Mouse (Mus musculus) lung, embryonic 14.5 days (tissue): Measurements from ENCODE around the gene Fbxw8. TPM values are rescaled to one million over a fixed set of nuclear protein-coding genes. Genes with fewer than 3 reads are reported as not detected.

Experiments
- ATAC-seq: fragments of 200-750 bp; cut with Nextera tagmentation; 2 replicates; pipeline ENCODE4 v1.8.0; 2017; ENCODE audit warnings: mild to moderate bottlenecking, moderate TSS enrichment, moderate library complexity; ENCODE audit not compliant: insufficient read depth
- DNase-seq: peaks from one replicate; pipeline ENCODE4 v3.0.0-alpha.2; 2015
- H3K27ac ChIP-seq: fragments of 300-500 bp; sonication (generic); 2 replicates; pipeline ENCODE4 v1.5.1; 2014; ENCODE audit warnings: low read depth, mild to moderate bottlenecking, moderate library complexity
- H3K27me3 ChIP-seq: fragments of 300-500 bp; sonication (generic); 2 replicates; pipeline ENCODE4 v1.6.1; 2014; ENCODE audit warnings: low read length, control low read depth; ENCODE audit not compliant: insufficient read depth
- H3K36me3 ChIP-seq: fragments of 300-500 bp; sonication (generic); 2 replicates; pipeline ENCODE4 v1.6.1; 2014; ENCODE audit warnings: control low read depth; ENCODE audit not compliant: insufficient read depth
- H3K4me1 ChIP-seq: fragments of 300-500 bp; sonication (generic); 2 replicates; pipeline ENCODE4 v1.6.1; 2014; ENCODE audit warnings: antibody characterized with exemption, control low read depth; ENCODE audit not compliant: insufficient read depth
- H3K4me2 ChIP-seq: fragments of 300-500 bp; sonication (generic); 2 replicates; pipeline ENCODE4 v1.6.1; 2014; ENCODE audit warnings: mild to moderate bottlenecking
- H3K4me3 ChIP-seq: fragments of 300-500 bp; sonication (generic); 2 replicates; pipeline ENCODE4 v1.5.1; 2014; ENCODE audit warnings: low read depth, low read length
- H3K9ac ChIP-seq: fragments of 300-500 bp; sonication (generic); 2 replicates; pipeline ENCODE4 v1.6.1; 2014
- H3K9me3 ChIP-seq: fragments of 300-500 bp; sonication (generic); 2 replicates; pipeline ENCODE4 v1.6.1; 2016; ENCODE audit warnings: low read depth, low read length, control low read depth
- CTCF ChIP-seq: IDR thresholded peaks from 2 replicates; pipeline ENCODE4 v1.5.1; 2016; ENCODE audit warnings: antibody characterized with exemption, low read depth
- WGBS: fragments of 180-500 bp; shearing (Covaris S2); extraction: QIAGEN DNeasy Blood & Tissue Kit; methylation state at CpG from one replicate; pipeline ENCODE4 v1.1.7; 2014; 5-methylcytosine and 5-hydroxymethylcytosine counted together
- polyA plus RNA-seq: library from polyadenylated mRNA; unstranded; fragments of >200 nt; fragmentation: Nextera tagmentation; extraction: Ambion mirVana; gene quantifications from 2 replicates; pipeline ENCODE4 v1.2.1, GENCODE M21; 2014

Gene Fbxw8
- polyA plus RNA-seq, 1 experiment from 2014 or later = 31.3 TPM

DNA sequence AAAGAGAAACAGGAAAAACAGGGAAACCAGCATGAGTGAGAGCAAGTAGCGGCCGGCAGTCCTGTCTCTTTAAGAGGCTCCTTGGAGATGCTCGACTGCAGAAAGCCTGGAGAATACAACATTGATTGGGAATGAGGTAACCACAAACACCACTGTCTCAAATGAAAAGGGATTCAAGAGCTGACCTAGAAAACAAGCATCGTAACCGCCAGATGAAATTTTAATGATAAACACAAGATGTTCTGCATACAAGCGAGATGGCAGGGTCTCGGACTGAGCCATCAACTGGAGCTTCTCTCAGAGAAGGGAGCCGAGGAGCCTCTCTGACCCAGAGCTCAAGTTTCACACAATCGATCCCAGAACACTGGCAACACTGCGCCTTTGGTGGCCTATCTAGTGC lies 32.2 kb downstream of the Fbxw8 start:
- H3K4me3 ChIP-seq = no peak overlapping the region
- no peaks in the 10 kb centered on the region for H3K4me1 ChIP-seq
- no peaks in the 10 kb centered on the region for H3K9me3 ChIP-seq
- no peak for TF ChIP-seq CTCF
- DNase-seq = no peak
- no peak overlapping the region for H3K4me2 ChIP-seq
- H3K36me3 ChIP-seq = peaks cover 49% of the 10 kb centered on the region
- no peak overlapping the region for H3K27ac ChIP-seq
- ATAC-seq = no peak
- 44% methylated on average over 10 of the region's 10 CpGs for WGBS
- H3K27me3 ChIP-seq = no peaks in the 10 kb centered on the region
- H3K9ac ChIP-seq = no peak overlapping the region

DNA sequence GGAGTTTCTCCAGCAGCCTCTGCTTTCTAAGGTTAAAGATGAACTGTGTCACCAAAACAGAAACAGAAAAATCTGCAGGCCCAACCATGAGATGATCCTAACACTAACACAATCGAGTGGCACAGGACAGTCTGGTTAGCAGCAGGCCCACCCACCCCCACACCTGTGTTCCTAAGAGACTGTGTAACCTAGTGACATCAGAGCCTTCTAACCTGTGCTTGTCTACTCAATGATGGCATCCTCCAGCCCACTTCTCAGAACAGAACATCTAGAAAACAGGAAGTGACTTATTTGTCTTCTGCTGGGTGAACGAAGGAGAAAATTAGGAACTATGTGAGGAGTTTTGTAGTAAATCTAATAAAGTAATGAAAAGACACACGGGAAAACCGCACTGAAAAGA lies 33.3 kb downstream of the Fbxw8 start:
- Histone ChIP-seq H3K9me3 (no peaks in the 10 kb centered on the region), H3K4me3 (no peak overlapping the region), H3K27ac (no peak overlapping the region), H3K36me3 (peaks cover 37% of the 10 kb centered on the region), H3K27me3 (no peaks in the 10 kb centered on the region), H3K4me1 (no peaks in the 10 kb centered on the region), H3K4me2 (no peak overlapping the region), H3K9ac (no peak overlapping the region)
- ATAC-seq (no peak), DNase-seq (no peak)
- 83% methylated on average over 4 of the region's 4 CpGs for WGBS
- no peak for TF ChIP-seq CTCF

- no peak for TF ChIP-seq CTCF
- WGBS = 54% methylated on average over 2 of the region's 2 CpGs
- Histone ChIP-seq H3K27ac (no peak overlapping the region), H3K4me1 (no peaks in the 10 kb centered on the region), H3K36me3 (peaks cover 32% of the 10 kb centered on the region), H3K4me3 (no peak overlapping the region), H3K4me2 (no peak overlapping the region), H3K9ac (no peak overlapping the region), H3K9me3 (no peaks in the 10 kb centered on the region), H3K27me3 (no peaks in the 10 kb centered on the region)
- DNase-seq = no peak
- ATAC-seq = no peak
Measured at GRCm38 (mm10) chr5:118120670-118121069, 34.6 kb downstream of the Fbxw8 start.

- DNase-seq (no peak), ATAC-seq (no peak)
- H3K4me3 ChIP-seq = no peak overlapping the region
- H3K27ac ChIP-seq = no peak overlapping the region
- no peak overlapping the region for H3K9ac ChIP-seq
- WGBS = 95% methylated on average over 5 of the region's 5 CpGs
- no peaks in the 10 kb centered on the region for H3K4me1 ChIP-seq
- H3K36me3 ChIP-seq = peaks cover 24% of the 10 kb centered on the region
- no peaks in the 10 kb centered on the region for H3K9me3 ChIP-seq
- no peaks in the 10 kb centered on the region for H3K27me3 ChIP-seq
- no peak for TF ChIP-seq CTCF
- H3K4me2 ChIP-seq = no peak overlapping the region
Measured at GRCm38 (mm10) chr5:118118922-118119321, 36.3 kb downstream of the Fbxw8 start.

GRCm38 (mm10) chr5:118118351-118118750 lies 36.9 kb downstream of the Fbxw8 start:
- no peak overlapping the region for H3K4me3 ChIP-seq
- no peaks in the 10 kb centered on the region for H3K27me3 ChIP-seq
- H3K9me3 ChIP-seq = no peaks in the 10 kb centered on the region
- no peak for DNase-seq
- H3K36me3 ChIP-seq = peaks cover 24% of the 10 kb centered on the region
- H3K4me2 ChIP-seq = no peak overlapping the region
- ATAC-seq = no peak
- 82% methylated on average over 3 of the region's 3 CpGs for WGBS
- no peak overlapping the region for H3K9ac ChIP-seq
- no peak for TF ChIP-seq CTCF
- no peaks in the 10 kb centered on the region for H3K4me1 ChIP-seq
- no peak overlapping the region for H3K27ac ChIP-seq

- Histone ChIP-seq H3K4me2 (no peak overlapping the region), H3K4me1 (no peaks in the 10 kb centered on the region), H3K9me3 (no peaks in the 10 kb centered on the region), H3K27ac (no peak overlapping the region), H3K4me3 (no peak overlapping the region), H3K27me3 (no peaks in the 10 kb centered on the region), H3K9ac (no peak overlapping the region), H3K36me3 (peaks cover 40% of the 10 kb centered on the region)
- TF ChIP-seq CTCF = no peak
- DNase-seq (no peak), ATAC-seq (no peak)
- 81% methylated on average over 13 of the region's 13 CpGs for WGBS
Measured at GRCm38 (mm10) chr5:118113617-118114016, 41.6 kb downstream of the Fbxw8 start.

DNA sequence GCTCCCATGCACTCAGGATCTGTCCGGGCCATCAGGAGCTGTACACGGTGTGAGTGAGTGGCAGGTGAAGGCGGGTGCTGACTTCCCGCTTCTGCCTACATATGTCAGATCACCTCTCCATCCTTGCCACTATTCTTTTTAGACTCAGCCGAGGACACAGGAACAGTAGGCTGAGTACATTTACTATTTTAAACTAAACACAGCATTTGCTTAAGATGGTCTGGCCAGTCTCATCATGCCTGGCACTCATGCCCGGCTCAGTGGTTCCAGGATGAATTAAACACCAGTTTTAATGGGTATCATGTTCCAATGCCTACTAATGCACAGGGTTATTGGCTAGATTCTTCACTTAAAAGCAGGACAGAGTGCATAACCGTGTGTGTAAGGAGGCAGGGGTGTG lies 42.2 kb downstream of the Fbxw8 start:
- TF ChIP-seq CTCF = no peak
- DNase-seq (no peak), ATAC-seq (no peak)
- H3K4me2 ChIP-seq = no peak overlapping the region
- no peak overlapping the region for H3K27ac ChIP-seq
- WGBS = 93% methylated on average over 7 of the region's 7 CpGs
- H3K36me3 ChIP-seq = peaks cover 44% of the 10 kb centered on the region
- no peaks in the 10 kb centered on the region for H3K27me3 ChIP-seq
- no peak overlapping the region for H3K4me3 ChIP-seq
- H3K9ac ChIP-seq = no peak overlapping the region
- H3K4me1 ChIP-seq = no peaks in the 10 kb centered on the region
- no peaks in the 10 kb centered on the region for H3K9me3 ChIP-seq

- no peak for TF ChIP-seq CTCF
- H3K4me1 ChIP-seq = no peaks in the 10 kb centered on the region
- H3K9ac ChIP-seq = no peak overlapping the region
- H3K9me3 ChIP-seq = no peaks in the 10 kb centered on the region
- H3K27ac ChIP-seq = no peak overlapping the region
- no peak for ATAC-seq
- 84% methylated on average over 7 of the region's 7 CpGs for WGBS
- no peaks in the 10 kb centered on the region for H3K27me3 ChIP-seq
- no peak for DNase-seq
- H3K4me3 ChIP-seq = no peak overlapping the region
- peaks cover 69% of the 10 kb centered on the region for H3K36me3 ChIP-seq
- no peak overlapping the region for H3K4me2 ChIP-seq
Measured at GRCm38 (mm10) chr5:118108794-118109440, 46.3 kb downstream of the Fbxw8 start.
